Mouse (Mus musculus): Measurements from ENCODE around the gene Olfr569.

DNA sequence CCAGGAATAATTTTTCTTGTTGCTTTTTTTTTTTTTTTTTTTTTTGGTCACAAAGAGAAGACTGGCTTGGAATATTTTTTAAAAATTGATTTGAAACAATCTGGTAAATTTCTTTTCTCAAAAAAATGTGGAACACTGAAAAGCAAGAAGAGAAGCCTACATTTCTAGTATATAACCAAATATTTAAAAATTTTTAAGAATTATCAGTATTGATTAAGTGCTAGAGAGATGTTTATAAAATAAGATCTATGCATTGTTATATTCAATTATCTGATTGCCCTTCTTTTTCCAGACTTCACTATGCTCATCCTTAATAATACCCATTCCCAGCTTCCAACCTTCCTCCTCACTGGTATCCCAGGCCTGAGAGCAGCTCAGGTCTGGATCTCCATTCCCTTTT, 13.9 kb downstream of the Olfr569 start, which contains the start of gene Olfr568:
- TF ChIP-seq MAX (IDR thresholded peaks at IDR 0.05; ENCODE audit: low read depth) (no peak), TCF12 (IDR thresholded peaks at IDR 0.05; ENCODE audit: insufficient read depth, poor library complexity, severe bottlenecking) (no peak), E2F4 (IDR thresholded peaks at IDR 0.05; ENCODE audit: insufficient read depth) (no peak), USF1 (IDR thresholded peaks at IDR 0.05; ENCODE audit: low read depth) (no peak), POLR2A (IDR thresholded peaks at IDR 0.05; ENCODE audit: insufficient read length, low read depth) (no peak)

All from myocyte (in vitro differentiated cells).